Mouse (Mus musculus): ENCODE results near the gene Polm.
"Not testable (repeated sequence)": the region's sequence is repeated elsewhere in the genome, so short reads cannot be mapped to it uniquely, and the experiment has no call there.

- not testable (repeated sequence) for TF ChIP-seq CTCF, EP300 (IDR thresholded peaks at IDR 0.05; ENCODE audit: low read depth)
These were observed 28.3 kb downstream of the Polm start for GRCm38 (mm10) chr11:5809487-5809886.
